Mouse (Mus musculus) colon, adult 2 months (tissue): ENCODE results near the gene Rpl22l1. TPM values are rescaled to one million over a fixed set of nuclear protein-coding genes. Genes with fewer than 3 reads are reported as not detected.

Experiments
- polyA plus RNA-seq: library from polyadenylated mRNA; depleted of rRNA; stranded (reverse); fragments of >200 nt; gene quantifications from 2 replicates; pipeline ENCODE4 v1.2.3, GENCODE M21; 2012; rRNA removed

Gene Rpl22l1
- 3.5 and 6.7 TPM in 2 replicates for polyA plus RNA-seq

DNA sequence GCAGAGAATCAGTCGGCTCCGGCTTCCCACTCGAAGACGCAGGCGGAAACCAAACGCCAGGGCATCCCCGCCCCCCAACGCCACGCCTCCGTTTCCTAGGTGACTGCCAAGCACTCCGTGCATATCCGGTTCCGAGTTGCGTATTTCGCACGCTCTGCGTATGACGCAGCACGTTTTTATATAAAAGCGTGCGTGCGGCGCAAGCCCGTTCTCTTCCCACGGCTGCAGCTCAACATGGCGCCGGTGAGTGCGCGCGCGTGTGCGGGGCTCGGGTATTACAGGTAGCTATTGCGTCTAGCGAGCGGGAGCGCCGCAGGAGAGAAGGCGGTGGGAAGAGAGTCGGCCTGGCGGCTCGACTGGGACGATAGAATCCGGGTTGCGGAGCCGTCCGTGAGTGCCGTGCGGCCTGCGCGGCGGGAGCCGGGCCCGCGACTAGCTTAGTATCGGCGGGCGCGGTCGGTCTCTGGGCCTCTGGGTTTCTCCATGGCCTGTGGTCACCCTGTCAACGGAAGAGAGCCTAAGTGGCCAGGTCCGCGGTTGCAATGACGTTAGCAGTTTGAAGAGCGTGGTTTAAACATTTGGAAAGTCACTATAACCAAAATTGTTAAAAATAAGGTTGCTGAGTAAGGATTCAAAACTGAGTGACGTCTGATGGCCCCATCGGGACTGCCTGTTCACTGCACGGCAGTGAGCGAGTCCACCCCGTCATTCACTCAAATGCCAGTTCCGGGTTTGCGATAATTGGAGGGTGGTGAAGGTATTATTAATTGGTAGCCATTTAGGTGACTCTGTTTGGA is at the start of gene Rpl22l1:
Rpl22l1 (plus strand) TSS at position 136 of the 797 bp plus-strand sequence.

DNA sequence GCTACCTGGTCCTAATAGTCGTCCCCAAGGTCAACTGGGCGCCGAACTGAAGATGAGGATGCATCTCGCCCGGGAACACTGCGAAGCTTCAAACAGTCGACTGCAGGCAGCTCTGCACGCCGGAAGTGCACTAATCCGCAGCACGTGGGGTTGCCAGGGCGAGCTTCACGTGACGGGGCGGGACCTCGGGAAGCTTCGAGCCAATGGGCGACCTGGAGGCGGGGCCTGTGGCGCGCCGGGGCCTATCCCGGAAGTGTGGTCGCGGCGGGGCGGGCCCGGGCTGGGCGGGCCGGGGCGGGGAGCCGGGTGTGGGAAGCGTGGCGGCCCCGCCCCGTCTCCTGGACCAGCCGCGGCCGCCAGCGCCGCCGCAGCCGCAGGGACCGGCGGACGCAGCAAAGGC is 24.2 kb upstream of the Rpl22l1 start, which contains the start of gene Eif5a2:
Eif5a2 (plus strand) TSS at position 283 of the 400 bp plus-strand sequence.

Other genes with a start within 250 kb of the Rpl22l1 start
- gene Slc2a2, start 107.5 kb upstream of the Rpl22l1 start, polyA plus RNA-seq = 0.05 TPM in 1 of 2 replicates, not detected in the other
- 0.13 and 0.16 TPM in 2 replicates for gene Eif5a2, start 24.2 kb upstream of the Rpl22l1 start, polyA plus RNA-seq
- gene Gm1527, start 87.2 kb downstream of the Rpl22l1 start, polyA plus RNA-seq = not detected in 2 replicates